Mouse (Mus musculus): Measurements from ENCODE around the gene Rps6ka5. TPM values are rescaled to one million over a fixed set of nuclear protein-coding genes. Genes with fewer than 3 reads are reported as not detected.

The Rps6ka5 gene
- polyA plus RNA-seq, 2 experiments: 1.2 to 1.4 TPM

DNA sequence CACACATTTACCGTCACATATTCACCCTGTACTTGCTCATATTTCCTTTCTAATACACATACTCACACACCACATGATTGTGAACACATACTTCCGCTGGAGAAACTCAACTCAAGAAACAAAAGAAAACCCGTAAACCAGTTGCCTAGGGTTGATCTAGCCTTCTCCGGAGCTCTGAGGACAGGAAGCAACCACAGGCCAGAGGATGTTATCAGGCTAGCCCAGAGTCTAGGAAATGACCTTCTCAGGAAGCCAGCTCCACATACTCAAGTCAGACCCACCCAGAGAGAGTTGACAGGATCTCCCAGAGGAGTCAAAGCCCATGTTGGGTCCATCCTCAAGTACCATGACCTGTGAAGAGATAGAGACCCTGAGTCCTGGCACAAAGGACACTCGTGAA lies 218.1 kb downstream of the Rps6ka5 start:
- TF ChIP-seq EP300 (IDR thresholded peaks at IDR 0.05; ENCODE audit: low read depth) (no peak), CTCF (IDR thresholded peaks at IDR 0.05; ENCODE audit: low read depth) (no peak)
- peaks cover 0 to 19% of the 10 kb centered on the region in 2 experiments; a peak in 2 of 4 replicates for H3K4me1 ChIP-seq (replicated peaks; ENCODE audit: control insufficient read depth in 2 of 2, insufficient read depth in 2 of 2, low read length in 1 of 2)
- H3K27ac ChIP-seq: no peak overlapping the region
- no peaks in the 10 kb centered on the region for H3K27me3 ChIP-seq (ENCODE audit: control insufficient read depth, insufficient read depth, low read length)
- H3K4me3 ChIP-seq (ENCODE audit: insufficient read depth in 1 of 2, low read depth in 2 of 2, low read length in 2 of 2): no peak overlapping the region
- WGBS (ENCODE audit: insufficient replicate concordance): 14% methylated on average over 5 of the region's 5 CpGs
- no peaks in the 10 kb centered on the region for H3K36me3 ChIP-seq (replicated peaks; ENCODE audit: control insufficient read depth, insufficient read depth, low read depth)
- H3K9ac ChIP-seq (replicated peaks): no peak overlapping the region
- no peak for DNase-seq (ENCODE audit: low read depth in 3 of 3, low spot score in 3 of 3)
- no peak overlapping the region for H3K4me2 ChIP-seq (ENCODE audit: low read depth)
- H3K9me3 ChIP-seq (ENCODE audit: control insufficient read depth, low read length): no peaks in the 10 kb centered on the region
- ATAC-seq (ENCODE audit: insufficient read depth): peak; percentile 58; the same call in 1 of the 2 replicates

DNA sequence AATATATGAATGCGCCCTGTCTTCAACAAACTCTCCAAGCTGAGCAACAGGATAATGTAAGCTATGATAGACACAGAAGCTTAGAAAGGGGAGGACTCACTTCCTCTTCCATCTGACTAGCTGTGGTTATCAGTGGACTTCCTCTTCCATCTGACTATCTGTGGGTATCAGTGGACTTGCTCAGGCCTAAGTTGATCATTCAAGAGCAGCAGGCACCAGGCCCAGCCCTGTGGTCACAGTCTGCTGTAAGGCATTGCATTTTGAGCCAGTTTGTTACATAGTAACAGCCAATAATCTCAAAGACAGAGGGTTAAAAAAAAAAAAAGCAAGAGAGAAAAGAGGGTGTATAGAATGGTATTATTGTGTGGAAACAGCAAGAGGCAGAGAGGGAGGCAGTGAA lies 221.3 kb downstream of the Rps6ka5 start:
- Histone ChIP-seq H3K4me3 (ENCODE audit: insufficient read depth in 1 of 2, low read depth in 2 of 2, low read length in 2 of 2) (no peak overlapping the region), H3K36me3 (replicated peaks; ENCODE audit: control insufficient read depth, insufficient read depth, low read depth) (no peaks in the 10 kb centered on the region), H3K4me1 (replicated peaks; ENCODE audit: control insufficient read depth in 2 of 2, insufficient read depth in 2 of 2, low read length in 1 of 2) (peaks cover 0 to 17% of the 10 kb centered on the region in 2 experiments; a peak in 2 of 4 replicates), H3K4me2 (ENCODE audit: low read depth) (no peak overlapping the region), H3K9me3 (ENCODE audit: control insufficient read depth, low read length) (no peaks in the 10 kb centered on the region), H3K27me3 (ENCODE audit: control insufficient read depth, insufficient read depth, low read length) (no peaks in the 10 kb centered on the region), H3K9ac (replicated peaks) (no peak overlapping the region), H3K27ac (no peak overlapping the region)
- DNase-seq (ENCODE audit: low read depth in 3 of 3, low spot score in 3 of 3) (no peak), ATAC-seq (ENCODE audit: insufficient read depth) (peak; percentile 46; the same call in 1 of the 2 replicates)
- TF ChIP-seq EP300 (IDR thresholded peaks at IDR 0.05; ENCODE audit: low read depth): no peak
- no peak for TF ChIP-seq CTCF (IDR thresholded peaks at IDR 0.05; ENCODE audit: low read depth)
- 21% methylated on average over 1 of the region's 1 CpGs for WGBS (ENCODE audit: insufficient replicate concordance)

DNA sequence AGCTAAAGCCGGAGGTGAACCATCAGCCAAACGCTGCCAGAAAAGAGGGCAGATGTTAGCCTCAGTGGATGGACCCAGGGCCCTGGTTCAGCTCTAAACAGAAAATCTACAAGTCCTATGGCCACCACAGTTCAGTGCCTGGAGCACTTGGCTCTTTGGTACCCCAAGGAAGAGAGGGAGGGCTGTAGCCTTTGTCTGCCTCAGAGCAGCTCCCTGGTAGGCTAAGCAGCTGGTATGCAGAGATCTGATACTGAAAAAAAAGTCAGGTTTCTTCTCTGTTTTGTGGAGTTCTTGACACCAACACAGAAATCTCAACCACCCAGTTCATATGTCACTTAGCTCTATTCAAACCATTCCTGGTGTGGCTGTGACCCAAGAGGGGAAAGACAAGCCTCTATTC lies 222.2 kb downstream of the Rps6ka5 start:
- no peak overlapping the region for H3K27ac ChIP-seq
- 66% methylated on average over 2 of the region's 2 CpGs for whole genome bisulfite sequencing (ENCODE audit: insufficient replicate concordance)
- TF ChIP-seq CTCF (IDR thresholded peaks at IDR 0.05; ENCODE audit: low read depth): no peak
- TF ChIP-seq EP300 (IDR thresholded peaks at IDR 0.05; ENCODE audit: low read depth): no peak
- H3K4me3 ChIP-seq (ENCODE audit: insufficient read depth in 1 of 2, low read depth in 2 of 2, low read length in 2 of 2): no peak overlapping the region
- peaks cover 0 to 8% of the 10 kb centered on the region in 2 experiments; a peak in 2 of 4 replicates for H3K4me1 ChIP-seq (replicated peaks; ENCODE audit: control insufficient read depth in 2 of 2, insufficient read depth in 2 of 2, low read length in 1 of 2)
- H3K9ac ChIP-seq (replicated peaks): no peak overlapping the region
- H3K36me3 ChIP-seq (replicated peaks; ENCODE audit: control insufficient read depth, insufficient read depth, low read depth): no peaks in the 10 kb centered on the region
- ATAC-seq (ENCODE audit: insufficient read depth) (no peak), DNase-seq (ENCODE audit: low read depth in 3 of 3, low spot score in 3 of 3) (no peak)
- no peaks in the 10 kb centered on the region for H3K27me3 ChIP-seq (ENCODE audit: control insufficient read depth, insufficient read depth, low read length)
- H3K4me2 ChIP-seq (ENCODE audit: low read depth): no peak overlapping the region
- H3K9me3 ChIP-seq (ENCODE audit: control insufficient read depth, low read length): no peaks in the 10 kb centered on the region

DNA sequence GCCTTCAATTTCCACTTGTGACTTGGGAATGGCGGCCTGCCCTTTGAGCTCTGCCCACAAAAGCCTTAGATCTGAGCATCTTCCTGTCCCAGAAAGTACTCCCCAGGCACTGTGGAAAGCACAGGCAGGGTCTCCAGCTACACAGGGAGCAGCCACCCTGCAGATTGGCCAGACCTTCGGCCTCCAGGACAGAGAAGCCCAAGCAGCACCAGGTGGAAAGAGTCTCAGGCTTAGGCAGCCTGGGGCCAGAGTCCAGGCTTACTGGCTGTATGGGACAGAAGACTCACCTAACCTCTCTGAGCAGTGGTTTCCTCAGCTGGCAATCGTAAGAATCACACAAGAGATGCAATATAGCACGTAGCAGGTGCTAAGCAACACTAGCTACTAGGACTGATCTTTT lies 223.1 kb downstream of the Rps6ka5 start:
- Histone ChIP-seq H3K9me3 (ENCODE audit: control insufficient read depth, low read length) (no peaks in the 10 kb centered on the region), H3K4me1 (replicated peaks; ENCODE audit: control insufficient read depth in 2 of 2, insufficient read depth in 2 of 2, low read length in 1 of 2) (peaks cover 0 to 5% of the 10 kb centered on the region in 2 experiments; a peak in 2 of 4 replicates), H3K9ac (replicated peaks) (no peak overlapping the region), H3K27ac (no peak overlapping the region), H3K4me2 (ENCODE audit: low read depth) (no peak overlapping the region), H3K36me3 (replicated peaks; ENCODE audit: control insufficient read depth, insufficient read depth, low read depth) (no peaks in the 10 kb centered on the region), H3K27me3 (ENCODE audit: control insufficient read depth, insufficient read depth, low read length) (no peaks in the 10 kb centered on the region), H3K4me3 (ENCODE audit: insufficient read depth in 1 of 2, low read depth in 2 of 2, low read length in 2 of 2) (no peak overlapping the region)
- no peak for ATAC-seq (ENCODE audit: insufficient read depth)
- TF ChIP-seq EP300 (IDR thresholded peaks at IDR 0.05; ENCODE audit: low read depth) (no peak), CTCF (IDR thresholded peaks at IDR 0.05; ENCODE audit: low read depth) (no peak)
- no peak for DNase-seq (ENCODE audit: low read depth in 3 of 3, low spot score in 3 of 3)
- 59% methylated on average over 4 of the region's 4 CpGs for whole genome bisulfite sequencing (ENCODE audit: insufficient replicate concordance)

DNA sequence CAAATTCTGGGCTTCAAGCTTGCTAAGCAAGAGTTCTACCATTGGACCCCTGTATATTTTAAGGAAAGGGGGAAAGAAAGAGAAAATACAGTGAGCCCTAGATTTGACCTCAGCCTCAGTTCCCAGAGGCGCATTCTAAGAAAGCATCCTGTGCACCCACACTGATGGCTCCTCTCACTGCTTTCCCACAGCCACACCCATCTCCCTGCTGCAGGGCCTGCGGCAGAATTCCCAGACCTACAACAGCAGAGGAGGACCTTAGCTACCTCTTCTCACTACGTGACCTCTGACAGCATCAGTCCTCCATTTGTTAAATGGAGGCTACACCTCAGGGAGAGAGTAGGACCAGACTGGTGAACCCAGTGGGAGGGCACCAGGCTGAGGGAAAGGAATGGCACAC lies 224.2 kb downstream of the Rps6ka5 start:
- H3K4me1 ChIP-seq (replicated peaks; ENCODE audit: control insufficient read depth in 2 of 2, insufficient read depth in 2 of 2, low read length in 1 of 2): peaks cover 0 to 5% of the 10 kb centered on the region in 2 experiments; a peak in 2 of 4 replicates
- H3K36me3 ChIP-seq (replicated peaks; ENCODE audit: control insufficient read depth, insufficient read depth, low read depth): no peaks in the 10 kb centered on the region
- no peak for DNase-seq (ENCODE audit: low read depth in 3 of 3, low spot score in 3 of 3)
- no peak overlapping the region for H3K27ac ChIP-seq
- H3K4me3 ChIP-seq (ENCODE audit: insufficient read depth in 1 of 2, low read depth in 2 of 2, low read length in 2 of 2): no peak overlapping the region
- ATAC-seq (ENCODE audit: insufficient read depth): no peak
- H3K27me3 ChIP-seq (ENCODE audit: control insufficient read depth, insufficient read depth, low read length): no peaks in the 10 kb centered on the region
- WGBS (ENCODE audit: insufficient replicate concordance): 62% methylated on average over 3 of the region's 3 CpGs
- TF ChIP-seq CTCF (IDR thresholded peaks at IDR 0.05; ENCODE audit: low read depth) (no peak), EP300 (IDR thresholded peaks at IDR 0.05; ENCODE audit: low read depth) (no peak)
- no peak overlapping the region for H3K9ac ChIP-seq (replicated peaks)
- H3K9me3 ChIP-seq (ENCODE audit: control insufficient read depth, low read length): no peaks in the 10 kb centered on the region
- no peak overlapping the region for H3K4me2 ChIP-seq (ENCODE audit: low read depth)
